Mouse (Mus musculus) macrophage (primary cell): ENCODE results near the gene Blm. TPM values are rescaled to one million over a fixed set of nuclear protein-coding genes. Genes with fewer than 3 reads are reported as not detected.
A peak's percentile ranks its signal among the peaks of the same experiment; 100 is the strongest.
"Not testable (repeated sequence)": the region's sequence is repeated elsewhere in the genome, so short reads cannot be mapped to it uniquely, and the experiment has no call there.

Source experiments
- H3K27ac ChIP-seq: fragments of 350-480 bp; formaldehyde crosslinking; 2 replicates; pipeline ENCODE4 v1.9.0; 2021
- H3K36me3 ChIP-seq: fragments of 350-480 bp; formaldehyde crosslinking; 2 replicates; pipeline ENCODE4 v1.9.0; 2021; ENCODE audit errors: inconsistent target
- H3K4me3 ChIP-seq: fragments of 350-480 bp; formaldehyde crosslinking; 2 replicates; pipeline ENCODE4 v1.9.0; 2021; ENCODE audit errors: inconsistent target
- H3K79me2 ChIP-seq: fragments of 350-480 bp; formaldehyde crosslinking; 2 replicates; pipeline ENCODE4 v1.9.0; 2021; ENCODE audit errors: inconsistent target
- WGBS: methylation state at CpG from one replicate; pipeline ENCODE4 v1.1.7; 2026; ENCODE audit warnings: inconsistent platforms; ENCODE audit not compliant: missing documents; 5-methylcytosine and 5-hydroxymethylcytosine counted together
- polyA plus RNA-seq: library from polyadenylated mRNA; stranded (reverse); fragments of 250-400 nt; gene quantifications from 3 replicates; pipeline ENCODE4 v1.2.4, GENCODE M21; 2018; ENCODE audit warnings: inconsistent platforms

Blm gene
- polyA plus RNA-seq, 1 experiment from 2014 or later, result 9.1 TPM

DNA sequence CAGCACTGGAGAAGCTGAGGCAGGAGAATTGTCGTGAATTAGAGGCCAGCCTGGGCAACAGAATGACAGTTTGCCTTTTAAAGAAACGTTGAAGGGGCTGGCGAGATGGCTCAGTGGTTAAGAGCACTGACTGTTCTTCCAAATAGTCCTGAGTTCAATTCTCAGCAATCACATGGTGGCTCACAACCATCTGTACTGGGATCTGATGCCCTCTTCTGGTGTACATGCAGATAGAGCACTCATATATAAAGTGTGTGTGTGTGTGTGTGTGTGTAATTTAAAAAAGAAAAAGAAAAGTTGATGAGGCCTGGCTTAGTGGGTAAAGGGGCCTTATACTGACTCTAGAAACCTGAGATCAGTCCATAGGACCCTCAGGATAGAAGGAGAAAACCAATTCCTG is 20.2 kb upstream of the Blm start:
- no peaks in the 10 kb centered on the region for H3K79me2 ChIP-seq
- no peak overlapping the region for H3K4me3 ChIP-seq
- peak overlapping the region; percentile 47 for H3K27ac ChIP-seq
- 24% methylated on average over 3 of the region's 3 CpGs for WGBS
- H3K36me3 ChIP-seq, result no peaks in the 10 kb centered on the region

GRCm38 (mm10) chr7:80554180-80555021 is 19.5 kb upstream of the Blm start:
- WGBS, result 26% methylated on average over 22 of the region's 22 CpGs
- Histone ChIP-seq H3K79me2 (no peaks in the 10 kb centered on the region), H3K27ac (peak overlapping the region; percentile 47), H3K4me3 (no peak overlapping the region), H3K36me3 (no peaks in the 10 kb centered on the region)

GRCm38 (mm10) chr7:80548513-80549260 is 13.8 kb upstream of the Blm start:
- Histone ChIP-seq H3K27ac (no peak overlapping the region), H3K4me3 (no peak overlapping the region), H3K36me3 (no peaks in the 10 kb centered on the region), H3K79me2 (no peaks in the 10 kb centered on the region)
- WGBS, result 93% methylated on average over 7 of the region's 7 CpGs

DNA sequence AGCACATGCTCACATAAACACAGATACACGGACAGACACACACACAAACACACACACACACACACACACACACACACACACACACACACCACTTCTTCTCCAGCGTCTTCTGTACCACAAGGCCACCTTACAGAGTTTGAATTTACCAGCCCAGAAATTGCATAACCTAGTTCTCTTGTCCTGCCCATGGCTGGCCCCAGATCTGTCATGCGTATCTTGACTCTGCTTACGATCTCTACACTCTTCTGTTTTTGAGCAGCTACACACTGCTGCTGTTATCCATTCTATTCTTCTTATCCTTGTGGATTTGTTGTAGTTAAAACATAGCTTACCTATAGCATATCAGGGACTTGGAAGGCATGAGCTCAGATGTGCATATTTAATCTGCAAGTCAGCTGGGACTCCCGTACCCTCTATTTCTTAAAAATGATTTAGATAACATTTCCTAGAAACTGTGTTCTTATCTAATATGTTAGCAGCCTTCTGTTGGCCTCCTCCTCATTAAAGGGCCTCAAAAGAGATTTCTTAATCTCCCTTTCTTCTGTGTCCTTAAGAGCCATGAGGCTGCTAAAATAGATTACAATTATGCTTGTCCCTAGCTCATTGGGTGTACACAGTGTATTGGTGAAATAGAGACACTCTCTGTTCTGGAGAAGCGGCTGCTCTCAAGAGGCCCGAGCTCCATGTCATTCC is 7.4 kb upstream of the Blm start:
- 72% methylated on average over 6 of the region's 7 CpGs for WGBS
- no peak overlapping the region for H3K4me3 ChIP-seq

GRCm38 (mm10) chr7:80539581-80539980 is 4.7 kb upstream of the Blm start:
- WGBS, result 85% methylated on average over 5 of the region's 5 CpGs
- H3K27ac ChIP-seq, result no peak overlapping the region

More for the DNA sequence above, 7.4 kb upstream of the Blm start:
- Histone ChIP-seq H3K79me2 (no peaks in the 10 kb centered on the region), H3K27ac (no peak overlapping the region), H3K36me3 (no peaks in the 10 kb centered on the region)

DNA sequence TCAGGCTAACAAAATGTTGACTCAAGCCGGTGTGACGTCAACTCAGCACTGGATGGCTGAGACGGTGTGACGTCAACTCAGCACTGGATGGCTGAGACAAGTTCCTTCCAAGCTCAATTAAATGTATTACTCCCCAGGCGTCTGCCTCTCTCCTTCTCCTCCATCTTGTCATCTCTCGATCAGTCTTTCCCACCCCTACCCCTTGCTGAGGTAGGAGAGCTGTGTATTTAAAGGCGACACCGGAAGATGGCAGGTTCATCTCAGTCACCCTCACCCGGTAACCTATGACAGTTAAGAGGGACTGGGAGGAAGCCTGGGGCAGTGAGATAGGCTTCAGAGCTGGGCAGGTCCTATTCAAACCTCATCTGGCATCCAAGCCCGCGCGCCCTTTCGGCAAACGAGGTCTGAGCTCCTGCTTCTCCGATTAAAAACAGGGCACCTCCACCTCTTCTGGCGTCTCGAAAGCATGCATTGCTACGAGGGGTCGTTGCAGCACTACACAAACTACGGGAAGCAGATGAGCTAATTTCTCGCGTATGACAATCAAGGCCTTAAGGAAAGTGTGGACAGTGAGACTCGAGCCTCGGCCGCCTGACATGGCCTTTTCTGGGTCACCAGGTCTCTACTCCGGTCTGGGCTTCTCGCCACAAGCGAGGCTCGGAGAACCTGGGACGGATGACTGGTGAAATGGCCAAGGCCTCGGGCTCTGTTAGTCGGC is 469 bp downstream of the Blm start:
- WGBS, result 1% methylated on average over 32 of the region's 32 CpGs
- Histone ChIP-seq H3K79me2 (peaks cover 48% of the 10 kb centered on the region), H3K4me3 (peak overlapping the region; percentile 87), H3K36me3 (no peaks in the 10 kb centered on the region), H3K27ac (peak overlapping the region; percentile 61)

More at GRCm38 (mm10) chr7:80539581-80539980, 4.7 kb upstream of the Blm start:
- Histone ChIP-seq H3K4me3 (no peak overlapping the region), H3K36me3 (no peaks in the 10 kb centered on the region), H3K79me2 (peaks cover under 1% of the 10 kb centered on the region; the same call in 1 of the 2 replicates)

DNA sequence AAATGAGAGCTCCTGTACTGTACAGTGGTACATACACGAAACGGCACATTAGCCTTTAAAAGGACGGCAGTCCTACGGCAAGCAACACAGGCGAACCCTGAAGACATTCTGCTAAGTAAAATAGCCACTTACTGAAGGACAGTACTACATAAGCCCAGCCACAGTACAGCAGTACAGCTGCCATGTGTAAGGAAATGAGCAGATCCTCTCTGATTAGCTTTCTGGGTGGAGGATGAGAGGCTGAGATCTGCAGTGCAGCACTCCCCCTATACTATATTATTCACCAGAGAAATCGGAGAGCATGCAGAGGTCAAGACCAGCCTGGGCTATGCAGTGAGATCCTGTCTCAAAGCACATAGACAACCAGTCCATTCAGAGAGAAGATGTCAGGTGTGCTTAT is 3.8 kb downstream of the Blm start:
- WGBS, result 35% methylated on average over 6 of the region's 6 CpGs
- Histone ChIP-seq H3K79me2 (peaks cover 82% of the 10 kb centered on the region), H3K4me3 (no peak overlapping the region), H3K36me3 (no peaks in the 10 kb centered on the region), H3K27ac (peak overlapping the region; percentile 49)

DNA sequence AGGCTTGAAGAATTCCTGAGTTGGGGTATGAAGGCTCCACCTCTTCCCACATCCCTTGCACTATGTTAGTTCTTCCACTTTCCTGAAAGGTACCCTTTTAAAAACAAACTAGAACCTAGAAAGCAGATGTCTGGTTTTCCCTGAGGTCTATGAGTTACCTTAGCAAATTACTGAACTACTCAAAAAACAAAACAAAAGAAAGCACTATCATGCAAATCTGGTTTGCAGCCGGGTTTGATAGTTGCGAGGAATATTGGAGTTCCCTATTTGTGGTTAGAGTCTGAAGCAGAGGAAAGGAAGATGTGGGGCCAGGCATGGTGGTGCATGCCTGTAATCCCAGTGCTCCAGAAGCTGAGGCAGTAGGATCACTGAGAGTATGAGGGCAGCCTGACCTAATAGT is 4.3 kb downstream of the Blm start:
- no peak overlapping the region for H3K4me3 ChIP-seq
- H3K36me3 ChIP-seq, result no peaks in the 10 kb centered on the region
- peak overlapping the region; percentile 49 for H3K27ac ChIP-seq
- 0% methylated on average over 2 of the region's 2 CpGs for WGBS
- H3K79me2 ChIP-seq, result peaks cover 86% of the 10 kb centered on the region

GRCm38 (mm10) chr7:80526698-80527097 is 8.2 kb downstream of the Blm start:
- 98% methylated on average over 6 of the region's 6 CpGs for WGBS
- no peak overlapping the region for H3K27ac ChIP-seq
- H3K36me3 ChIP-seq, result no peaks in the 10 kb centered on the region
- H3K79me2 ChIP-seq, result peaks cover 96% of the 10 kb centered on the region
- H3K4me3 ChIP-seq, result no peak overlapping the region

- H3K4me3 ChIP-seq, result no peak overlapping the region
- H3K36me3 ChIP-seq, result 0 out of 2 replicates have a peak, but pooled peaks cover 10% of the 10 kb centered on the region
- H3K27ac ChIP-seq, result no peak overlapping the region
- peaks cover 2% of the 10 kb centered on the region; the same call in 1 of the 2 replicates for H3K79me2 ChIP-seq
- 97% methylated on average over 16 of the region's 16 CpGs for WGBS
Observed at GRCm38 (mm10) chr7:80512408-80513085, 22.4 kb downstream of the Blm start.

GRCm38 (mm10) chr7:80507697-80508096 is 27.2 kb downstream of the Blm start:
- H3K79me2 ChIP-seq, H3K27ac ChIP-seq, H3K36me3 ChIP-seq, H3K4me3 ChIP-seq: not testable (repeated sequence)
- WGBS, result 100% methylated on average over 12 of the region's 26 CpGs

- WGBS, result 94% methylated on average over 3 of the region's 3 CpGs
- H3K27ac ChIP-seq, result no peak overlapping the region
- no peak overlapping the region for H3K4me3 ChIP-seq
- H3K79me2 ChIP-seq, result no peaks in the 10 kb centered on the region
- H3K36me3 ChIP-seq, result no peaks in the 10 kb centered on the region
Observed at GRCm38 (mm10) chr7:80506007-80506406, 28.9 kb downstream of the Blm start.

GRCm38 (mm10) chr7:80504920-80505319 is 30.0 kb downstream of the Blm start:
- no peaks in the 10 kb centered on the region for H3K36me3 ChIP-seq
- no peak overlapping the region for H3K4me3 ChIP-seq
- no peak overlapping the region for H3K27ac ChIP-seq
- 100% methylated on average over 3 of the region's 3 CpGs for WGBS
- no peaks in the 10 kb centered on the region for H3K79me2 ChIP-seq

DNA sequence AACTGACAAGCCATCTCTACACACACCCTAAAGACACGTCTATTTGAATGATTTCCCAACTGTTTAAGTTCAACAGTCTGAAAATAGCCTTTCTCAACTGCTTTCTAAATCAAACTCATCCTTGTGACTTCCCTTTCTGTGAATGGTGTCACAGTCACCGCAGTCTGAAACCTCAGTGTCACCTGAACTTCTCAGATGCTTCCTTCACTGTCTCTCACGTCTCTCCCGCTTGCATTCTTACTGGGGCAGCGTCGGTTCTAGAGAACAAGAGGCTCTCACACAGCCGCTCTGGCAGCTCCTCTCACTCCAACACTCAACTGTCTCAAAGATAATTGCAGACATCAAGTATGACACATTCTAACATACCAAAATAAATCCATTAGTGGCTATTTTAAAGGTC is 33.9 kb downstream of the Blm start:
- Histone ChIP-seq H3K36me3 (no peaks in the 10 kb centered on the region), H3K79me2 (no peaks in the 10 kb centered on the region), H3K27ac (peak overlapping the region; percentile 60), H3K4me3 (no peak overlapping the region)
- WGBS, result 19% methylated on average over 7 of the region's 7 CpGs
